Mouse (Mus musculus): ENCODE measurements around the gene Aar2. TPM values are rescaled to one million over a fixed set of nuclear protein-coding genes. Genes with fewer than 3 reads are reported as not detected.

Gene Aar2
- total and polyA plus RNA-seq, 3 experiments, result 28.2 to 34.1 TPM; not detected in 1

- no peak overlapping the region for H3K4me3 ChIP-seq (ENCODE audit: control insufficient read depth in 1 of 2, insufficient read depth in 1 of 2, low read depth in 2 of 2, low read length in 2 of 2)
- no peak overlapping the region for H3K9ac ChIP-seq (ENCODE audit: control insufficient read depth, low read depth, low read length, poor library complexity, severe bottlenecking)
- no peak overlapping the region for H3K27ac ChIP-seq (ENCODE audit: control insufficient read depth, low read depth, low read length)
- H3K79me2 ChIP-seq (ENCODE audit: control insufficient read depth, insufficient read depth, low read length, poor library complexity), result no peaks in the 10 kb centered on the region
- DNase-seq (ENCODE audit: low read depth, low spot score), result no peak
- H3K4me1 ChIP-seq (ENCODE audit: control insufficient read depth in 1 of 2, insufficient read depth in 2 of 2, low read length in 2 of 2), result no peaks in the 10 kb centered on the region
- H3K36me3 ChIP-seq (ENCODE audit: control insufficient read depth in 1 of 2, insufficient read depth in 2 of 2, low read length in 2 of 2), result no peaks in the 10 kb centered on the region
- no peak for TF ChIP-seq MYC (IDR thresholded peaks at IDR 0.05; ENCODE audit: low read depth, low read length)
- no peak for TF ChIP-seq SIN3A (IDR thresholded peaks at IDR 0.05; ENCODE audit: low read length)
- no peak for TF ChIP-seq KAT2A (conservative IDR thresholded peaks at IDR 0.05; ENCODE audit: low read depth, low read length)
- no peak for TF ChIP-seq ZC3H11A (IDR thresholded peaks at IDR 0.05; ENCODE audit: low read depth, low read length)
- TF ChIP-seq MYB (IDR thresholded peaks at IDR 0.05; ENCODE audit: low read depth, low read length), result no peak
- TF ChIP-seq BHLHE40 (IDR thresholded peaks at IDR 0.05; ENCODE audit: borderline replicate concordance, low read depth, low read length), result no peak
- no peak for TF ChIP-seq TAL1 (IDR thresholded peaks at IDR 0.05; ENCODE audit: low read length)
- no peak for TF ChIP-seq HCFC1 (IDR thresholded peaks at IDR 0.05; ENCODE audit: low read depth, low read length)
- TF ChIP-seq USF2 (IDR thresholded peaks at IDR 0.05; ENCODE audit: borderline replicate concordance in 1 of 2, insufficient read depth in 1 of 2, low read depth in 1 of 2, low read length in 2 of 2), result no peak
- no peak for TF ChIP-seq NELFE (IDR thresholded peaks at IDR 0.05; ENCODE audit: low read depth, low read length)
- TF ChIP-seq ELF1 (IDR thresholded peaks at IDR 0.05; ENCODE audit: low read depth, low read length), result no peak
- TF ChIP-seq ZKSCAN1 (IDR thresholded peaks at IDR 0.05; ENCODE audit: low read depth, low read length), result no peak
- no peak for TF ChIP-seq POLR2AphosphoS2 (IDR thresholded peaks at IDR 0.05; ENCODE audit: low read length)
- TF ChIP-seq EP300 (IDR thresholded peaks at IDR 0.05; ENCODE audit: low read depth in 1 of 2, low read length in 2 of 2), result no peak
- TF ChIP-seq USF1 (IDR thresholded peaks at IDR 0.05; ENCODE audit: low read depth, low read length), result no peak
- no peak for TF ChIP-seq RCOR1 (IDR thresholded peaks at IDR 0.05; ENCODE audit: low read depth, low read length)
- TF ChIP-seq MXI1 (IDR thresholded peaks at IDR 0.05; ENCODE audit: low read depth, low read length), result no peak
- TF ChIP-seq MAX (IDR thresholded peaks at IDR 0.05; ENCODE audit: low read length), result no peak
- TF ChIP-seq GATA1 (IDR thresholded peaks at IDR 0.05; ENCODE audit: low read depth, low read length), result no peak
- H3K9me3 ChIP-seq (replicated peaks; ENCODE audit: insufficient read depth, low read length), result no peaks in the 10 kb centered on the region
- peaks cover 0 to 5% of the 10 kb centered on the region in 2 experiments; a peak in 1 of 4 replicates for H3K27me3 ChIP-seq (ENCODE audit: control insufficient read depth in 1 of 2, insufficient read depth in 2 of 2, low read length in 2 of 2)
Observed at GRCm38 (mm10) chr2:156603671-156604070, 56.3 kb downstream of the Aar2 start.

- Histone ChIP-seq H3K79me2 (ENCODE audit: control insufficient read depth, insufficient read depth, low read length, poor library complexity) (no peaks in the 10 kb centered on the region), H3K27me3 (ENCODE audit: control insufficient read depth in 1 of 2, insufficient read depth in 2 of 2, low read length in 2 of 2) (peaks cover 0 to 5% of the 10 kb centered on the region in 2 experiments; a peak in 1 of 4 replicates), H3K4me3 (ENCODE audit: control insufficient read depth in 1 of 2, insufficient read depth in 1 of 2, low read depth in 2 of 2, low read length in 2 of 2) (no peak overlapping the region), H3K36me3 (ENCODE audit: control insufficient read depth in 1 of 2, insufficient read depth in 2 of 2, low read length in 2 of 2) (no peaks in the 10 kb centered on the region), H3K9ac (ENCODE audit: control insufficient read depth, low read depth, low read length, poor library complexity, severe bottlenecking) (no peak overlapping the region), H3K9me3 (replicated peaks; ENCODE audit: insufficient read depth, low read length) (no peaks in the 10 kb centered on the region), H3K4me1 (ENCODE audit: control insufficient read depth in 1 of 2, insufficient read depth in 2 of 2, low read length in 2 of 2) (no peaks in the 10 kb centered on the region), H3K27ac (ENCODE audit: control insufficient read depth, low read depth, low read length) (no peak overlapping the region)
- no peak for TF ChIP-seq UBTF (IDR thresholded peaks at IDR 0.05; ENCODE audit: borderline replicate concordance, insufficient read depth, low read depth, low read length)
- no peak for TF ChIP-seq CHD2 (IDR thresholded peaks at IDR 0.05; ENCODE audit: low read length)
- TF ChIP-seq MAFK (IDR thresholded peaks at IDR 0.05; ENCODE audit: borderline replicate concordance, low read depth, low read length), result no peak
- TF ChIP-seq CTCF (IDR thresholded peaks at IDR 0.05 in 2 of 3, conservative IDR thresholded peaks at IDR 0.05 in 1 of 3; ENCODE audit: control insufficient read depth in 1 of 3, insufficient read depth in 1 of 3, low read depth in 2 of 3, low read length in 3 of 3, poor library complexity in 1 of 3, severe bottlenecking in 1 of 3), result no peak
- TF ChIP-seq POLR2A (IDR thresholded peaks at IDR 0.05; ENCODE audit: control insufficient read depth in 1 of 2, insufficient read depth in 1 of 2, low read depth in 1 of 2, low read length in 2 of 2, poor library complexity in 1 of 2), result no peak
- no peak for DNase-seq (ENCODE audit: low read depth, low spot score)
Observed at GRCm38 (mm10) chr2:156605144-156605543, 57.8 kb downstream of the Aar2 start.

Data from MEL (cell line).